ENCODE assay signal across 16 mouse cellular contexts in the genomic region with DNA sequence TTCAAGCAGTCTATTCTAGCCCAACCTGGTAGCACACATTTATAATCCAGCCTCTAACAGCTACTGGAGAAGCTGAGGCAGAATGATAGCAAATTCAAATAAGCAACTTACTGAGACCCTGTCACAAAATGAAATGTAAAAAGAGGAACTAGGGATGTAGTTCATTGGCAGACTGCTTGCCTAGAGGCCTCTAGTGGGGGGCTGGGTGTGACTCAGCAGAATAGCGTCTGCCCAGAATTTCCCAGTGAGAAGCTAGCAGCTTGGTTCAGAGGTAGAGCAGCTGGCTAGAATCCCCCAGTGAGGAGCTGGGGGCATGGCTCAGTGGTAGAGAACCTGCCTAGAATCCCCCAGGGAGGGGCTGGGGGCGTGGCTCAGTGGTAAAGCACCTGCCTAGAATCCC.
A peak's percentile ranks its signal among the peaks of the same experiment; 100 is the strongest.
DNase-seq lines count a peak whose midpoint lies in the region; ATAC-seq lines count a peak whose summit lies in the region.
"Had no signal": no experiment of that assay in that cellular context is flagged by ENCODE, and none has a peak within 500 bp of the region (broad histone marks: within the 10 kb centered on the region; RNA-seq: fewer than 3 reads in every experiment).

No protein-coding gene starts in this region.

- H3K27me3 ChIP-seq in forebrain, embryonic 14.5 days (replicated peaks; ENCODE audit: control insufficient read depth, insufficient read depth, low read length): no peaks in the 10 kb centered on the region
- H3K27me3 ChIP-seq in forebrain, embryonic 12.5 days: peaks cover 2% of the 10 kb centered on the region; the same call in 1 of the 2 replicates
- no peaks in the 10 kb centered on the region for H3K27me3 ChIP-seq in limb, embryonic 10.5 days (ENCODE audit: low read depth, poor library complexity, severe bottlenecking)
- H3K27me3 ChIP-seq in heart, embryonic 12.5 days (replicated peaks): no peaks in the 10 kb centered on the region
- H3K27me3 ChIP-seq: embryonic facial prominence, embryonic 15.5 days; neural tube, embryonic 15.5 days had no signal

- no peak overlapping the region for H3K9ac ChIP-seq in forebrain, embryonic 14.5 days (ENCODE audit: low read length)
- H3K9ac ChIP-seq in forebrain, embryonic 12.5 days: no peak overlapping the region
- H3K9ac ChIP-seq in heart, embryonic 12.5 days: no peak overlapping the region
- H3K9ac ChIP-seq: embryonic facial prominence, embryonic 15.5 days; liver, embryonic 14.5 days; neural tube, embryonic 15.5 days had no signal

- no peaks in the 10 kb centered on the region for H3K9me3 ChIP-seq in forebrain, embryonic 14.5 days (replicated peaks; ENCODE audit: control insufficient read depth, low read length)
- H3K9me3 ChIP-seq in forebrain, embryonic 12.5 days: no peaks in the 10 kb centered on the region
- no peaks in the 10 kb centered on the region for H3K9me3 ChIP-seq in limb, embryonic 10.5 days (replicated peaks)
- no peaks in the 10 kb centered on the region for H3K9me3 ChIP-seq in heart, embryonic 12.5 days (replicated peaks)
- H3K9me3 ChIP-seq: embryonic facial prominence, embryonic 15.5 days; neural tube, embryonic 15.5 days had no signal

- no peak overlapping the region for H3K4me3 ChIP-seq in forebrain, embryonic 14.5 days (ENCODE audit: low read depth, low read length)
- no peak overlapping the region for H3K4me3 ChIP-seq in forebrain, embryonic 12.5 days (replicated peaks)
- H3K4me3 ChIP-seq in limb, embryonic 10.5 days: no peak overlapping the region
- no peak overlapping the region for H3K4me3 ChIP-seq in heart, embryonic 12.5 days
- H3K4me3 ChIP-seq: embryonic facial prominence, embryonic 15.5 days; neural tube, embryonic 15.5 days had no signal

- no peaks in the 10 kb centered on the region for H3K4me1 ChIP-seq in forebrain, embryonic 14.5 days (ENCODE audit: control insufficient read depth, insufficient read depth, low read length)
- H3K4me1 ChIP-seq in forebrain, embryonic 12.5 days: no peaks in the 10 kb centered on the region
- H3K4me1 ChIP-seq in limb, embryonic 10.5 days: no peaks in the 10 kb centered on the region
- H3K4me1 ChIP-seq in heart, embryonic 12.5 days (replicated peaks): no peaks in the 10 kb centered on the region
- H3K4me1 ChIP-seq: embryonic facial prominence, embryonic 15.5 days; neural tube, embryonic 15.5 days had no signal

- no peaks in the 10 kb centered on the region for H3K36me3 ChIP-seq in forebrain, embryonic 14.5 days (ENCODE audit: control insufficient read depth, insufficient read depth, low read length)
- no peaks in the 10 kb centered on the region for H3K36me3 ChIP-seq in forebrain, embryonic 12.5 days (replicated peaks)
- H3K36me3 ChIP-seq in limb, embryonic 10.5 days: no peaks in the 10 kb centered on the region
- no peaks in the 10 kb centered on the region for H3K36me3 ChIP-seq in heart, embryonic 12.5 days
- H3K36me3 ChIP-seq: embryonic facial prominence, embryonic 15.5 days; neural tube, embryonic 15.5 days had no signal

- peak; percentile 27 for DNase-seq in forebrain, embryonic 14.5 days (ENCODE audit: low spot score)
- peak; percentile 26 to 31 for DNase-seq in right cerebral cortex, postnatal 10 days (ENCODE audit: low spot score in 2 of 2)
- no peak for DNase-seq in right cerebral cortex, postnatal 25 days
- DNase-seq in limb, embryonic 10.5 days (ENCODE audit: low spot score): no peak
- DNase-seq in yolk sac, embryonic 10.5 days (ENCODE audit: low spot score): no peak
- DNase-seq: adrenal gland, adult 2 months; cerebellum, postnatal 25 days; heart, postnatal 14 days; kidney, postnatal 10 days; lung, postnatal 4 days had no signal

- WGBS in forebrain, embryonic 14.5 days: 57% methylated on average over 2 of the region's 2 CpGs
- WGBS in forebrain, embryonic 12.5 days: 79% methylated on average over 2 of the region's 2 CpGs
- WGBS in limb, embryonic 10.5 days: 86% methylated on average over 2 of the region's 2 CpGs
- 61% methylated on average over 2 of the region's 2 CpGs for WGBS in heart, embryonic 12.5 days

- H3K4me2 ChIP-seq in forebrain, embryonic 14.5 days (ENCODE audit: low read length): no peak overlapping the region
- no peak overlapping the region for H3K4me2 ChIP-seq in forebrain, embryonic 12.5 days
- no peak overlapping the region for H3K4me2 ChIP-seq in heart, embryonic 12.5 days
- H3K4me2 ChIP-seq: embryonic facial prominence, embryonic 15.5 days; neural tube, embryonic 15.5 days had no signal

- no peak for ATAC-seq in forebrain, embryonic 14.5 days
- ATAC-seq in forebrain, embryonic 12.5 days (ENCODE audit: low FRiP score): no peak
- peak; percentile 100 for ATAC-seq in common myeloid progenitor, adult 5-6 weeks (replicated peaks; ENCODE audit: low read depth, poor library complexity, severe bottlenecking)
- ATAC-seq in heart, embryonic 12.5 days (ENCODE audit: insufficient number of reproducible peaks, low FRiP score): no peak

- no peak overlapping the region for H3K27ac ChIP-seq in forebrain, embryonic 14.5 days (ENCODE audit: low read depth, low read length)
- H3K27ac ChIP-seq in forebrain, embryonic 12.5 days: no peak overlapping the region
- H3K27ac ChIP-seq in limb, embryonic 10.5 days: no peak overlapping the region
- no peak overlapping the region for H3K27ac ChIP-seq in heart, embryonic 12.5 days (ENCODE audit: poor library complexity, severe bottlenecking)
- H3K27ac ChIP-seq: embryonic facial prominence, embryonic 15.5 days; liver, embryonic 14.5 days; neural tube, embryonic 15.5 days had no signal

Comparison
In these comparisons a context has a peak if more than half of its experiments do, and no peak if none do; other contexts are left out.
1. DNase-seq: peak in forebrain, embryonic 14.5 days (single experiment) and right cerebral cortex, postnatal 10 days (2 of 2); none in right cerebral cortex, postnatal 25 days (single experiment), limb, embryonic 10.5 days (single experiment) and yolk sac, embryonic 10.5 days (single experiment).